Mouse (Mus musculus) MEL (cell line): Measurements from ENCODE around the gene Isg20l2.

Experiments used
- ELF1 ChIP-seq: IDR thresholded peaks from 2 replicates; pipeline ENCODE4 v1.6.1; 2014; ENCODE audit warnings: low read depth, mild to moderate bottlenecking, inconsistent platforms, low read length, improper control_type of control experiment, moderate library complexity
- MEF2A ChIP-seq: IDR thresholded peaks from 2 replicates; pipeline ENCODE4 v1.6.1; 2014; ENCODE audit warnings: low read depth, mild to moderate bottlenecking, inconsistent platforms, low read length, improper control_type of control experiment; ENCODE audit not compliant: poor library complexity, insufficient replicate concordance, severe bottlenecking; ENCODE audit errors: extremely low read depth
- MXI1 ChIP-seq: IDR thresholded peaks from 2 replicates; pipeline ENCODE4 v1.6.1; 2011; ENCODE audit warnings: mild to moderate bottlenecking, low read depth, low read length, improper control_type of control experiment
- POLR2A ChIP-seq, 2 experiments: IDR thresholded peaks; 2 replicates each; pipeline ENCODE4 v1.6.1; 2011 to 2012; ENCODE audit warnings: low read length in 2 of 2, mild to moderate bottlenecking in 2 of 2, control low read depth in 1 of 2, improper control_type of control experiment in 1 of 2, low read depth in 1 of 2, moderate library complexity in 1 of 2; ENCODE audit not compliant: control insufficient read depth in 1 of 2, insufficient read depth in 1 of 2, poor library complexity in 1 of 2
- ZMIZ1 ChIP-seq: IDR thresholded peaks from 2 replicates; pipeline ENCODE4 v1.6.1; 2012; ENCODE audit warnings: low read depth, mild to moderate bottlenecking, inconsistent platforms, low read length, improper control_type of control experiment, moderate library complexity

DNA sequence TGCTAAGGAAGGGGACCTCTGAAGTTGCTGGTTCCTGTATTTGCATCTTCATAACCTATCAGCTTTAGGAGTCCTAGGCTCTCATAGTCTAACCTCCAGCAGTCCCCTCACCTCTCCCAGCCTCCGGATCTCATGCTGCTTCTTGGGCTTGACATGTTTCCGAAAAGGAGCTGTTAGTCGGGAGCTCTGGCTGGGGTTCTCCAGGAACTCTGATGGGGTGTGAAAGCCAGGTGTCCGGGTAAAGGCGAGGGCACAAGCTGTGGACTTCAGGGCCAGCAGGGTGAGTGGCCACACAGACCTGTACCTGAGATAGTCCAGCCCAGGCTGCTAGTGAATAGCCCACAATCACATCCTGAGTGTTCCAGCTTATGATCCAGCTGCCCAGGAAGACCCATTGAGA lies 2.7 kb upstream of the Isg20l2 start:
- TF ChIP-seq POLR2A (IDR thresholded peaks at IDR 0.05; ENCODE audit: control insufficient read depth in 1 of 2, insufficient read depth in 1 of 2, low read depth in 1 of 2, low read length in 2 of 2, poor library complexity in 1 of 2) (no peak), MXI1 (no peak), ZMIZ1 (no peak), MEF2A (no peak), ELF1 (no peak)
